Mouse (Mus musculus): ENCODE measurements at regions not wholly inside any gene's neighbourhood (a gene's known extent, or its start where the extent isn't known, plus 50 kb on each side); places are given as distances from the start of the nearest gene placed in this dataset.

DNA sequence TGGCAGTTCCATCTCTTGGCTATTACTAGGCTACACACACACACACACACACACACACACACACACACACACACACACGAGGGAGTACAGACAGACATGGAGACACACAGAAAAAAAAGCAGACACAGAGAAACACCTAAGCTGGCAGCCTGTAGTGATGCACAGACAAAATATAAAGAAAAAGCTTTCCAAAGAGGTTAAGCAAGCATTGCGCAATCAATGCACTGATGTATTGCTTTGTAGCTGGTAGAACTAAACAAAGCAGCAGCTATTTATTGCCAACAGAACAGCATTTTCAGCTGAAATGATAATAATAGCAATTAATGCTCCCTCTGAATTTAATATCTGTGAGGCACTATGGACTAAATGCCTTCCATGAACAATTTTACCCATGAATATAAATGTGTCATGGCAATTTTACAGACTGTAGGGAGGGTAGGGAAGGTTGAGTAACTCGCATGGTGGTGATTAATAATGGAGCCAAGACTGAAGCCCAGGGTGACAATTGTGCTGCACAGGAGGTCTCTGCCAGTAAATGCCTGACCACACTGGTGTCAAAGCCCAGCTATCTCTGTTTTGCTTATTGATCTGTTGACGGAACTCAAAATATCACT lies 271.7 kb downstream of the Gm11361 start:
- Histone ChIP-seq H3K4me3 (replicated peaks; ENCODE audit: insufficient read depth, low read depth, low read length) (no peak overlapping the region), H3K27me3 (ENCODE audit: control insufficient read depth, insufficient read depth, low read length) (no peaks in the 10 kb centered on the region), H3K27ac (ENCODE audit: insufficient read depth, low read length) (no peak overlapping the region), H3K4me1 (ENCODE audit: control insufficient read depth, insufficient read depth, low read length) (peaks cover 2% of the 10 kb centered on the region)
- DNase-seq = no peak
- WGBS = 87% methylated on average over 4 of the region's 4 CpGs
- TF ChIP-seq CTCF (IDR thresholded peaks at IDR 0.05; ENCODE audit: borderline replicate concordance, insufficient read depth, low read depth, low read length) (no peak), POLR2A (IDR thresholded peaks at IDR 0.05; ENCODE audit: borderline replicate concordance, insufficient read depth, low read length) (no peak)

DNA sequence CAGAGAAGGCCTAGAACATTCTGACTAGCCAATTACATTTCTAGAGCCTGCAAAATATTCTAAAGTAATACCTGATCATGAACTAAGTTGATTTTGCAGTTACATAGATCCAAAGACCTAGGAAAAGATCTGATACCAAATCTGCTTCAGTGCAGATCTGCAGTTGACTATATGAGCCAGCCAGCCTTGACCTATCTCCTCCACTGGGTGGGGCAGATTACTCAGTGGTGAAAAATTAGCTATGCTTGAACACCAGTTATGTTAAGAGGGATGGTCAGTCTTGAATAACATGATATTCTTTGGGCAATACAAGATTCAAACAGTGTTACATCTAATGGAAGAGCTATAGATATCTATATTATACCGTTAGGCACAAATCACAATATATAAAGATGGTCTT lies 269.0 kb downstream of the Gm11361 start:
- Histone ChIP-seq H3K27me3 (ENCODE audit: control insufficient read depth, insufficient read depth, low read length) (no peaks in the 10 kb centered on the region), H3K4me3 (replicated peaks; ENCODE audit: insufficient read depth, low read depth, low read length) (no peak overlapping the region), H3K27ac (ENCODE audit: insufficient read depth, low read length) (no peak overlapping the region), H3K4me1 (ENCODE audit: control insufficient read depth, insufficient read depth, low read length) (no peaks in the 10 kb centered on the region)
- DNase-seq = no peak
- no peak for TF ChIP-seq POLR2A (IDR thresholded peaks at IDR 0.05; ENCODE audit: borderline replicate concordance, insufficient read depth, low read length)
- TF ChIP-seq CTCF (IDR thresholded peaks at IDR 0.05; ENCODE audit: borderline replicate concordance, insufficient read depth, low read depth, low read length) = no peak
- WGBS = 98% methylated on average over 1 of the region's 1 CpGs

DNA sequence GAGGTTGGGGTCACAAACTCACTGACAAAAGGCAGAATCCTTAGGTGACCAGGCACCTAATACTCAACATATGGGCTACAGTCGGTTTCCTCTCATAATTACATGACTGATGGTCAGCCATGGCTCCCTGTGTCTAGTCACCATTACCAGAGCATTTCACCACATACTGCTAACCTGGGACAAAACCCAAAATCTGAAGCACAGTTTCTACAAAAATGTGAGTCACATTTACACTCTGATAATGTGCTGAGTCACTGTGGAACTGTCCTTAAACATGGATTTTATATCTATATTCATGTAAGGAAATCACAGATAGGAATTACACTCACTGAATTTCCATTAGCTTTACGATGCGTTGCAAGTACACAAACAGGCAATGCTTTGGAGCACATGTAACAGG lies 267.1 kb downstream of the Gm11361 start:
- TF ChIP-seq POLR2A (IDR thresholded peaks at IDR 0.05; ENCODE audit: borderline replicate concordance, insufficient read depth, low read length) (no peak), CTCF (IDR thresholded peaks at IDR 0.05; ENCODE audit: borderline replicate concordance, insufficient read depth, low read depth, low read length) (no peak)
- 85% methylated on average over 3 of the region's 3 CpGs for WGBS
- no peaks in the 10 kb centered on the region for H3K27me3 ChIP-seq (ENCODE audit: control insufficient read depth, insufficient read depth, low read length)
- H3K4me3 ChIP-seq (replicated peaks; ENCODE audit: insufficient read depth, low read depth, low read length) = no peak overlapping the region
- no peaks in the 10 kb centered on the region for H3K4me1 ChIP-seq (ENCODE audit: control insufficient read depth, insufficient read depth, low read length)
- H3K27ac ChIP-seq (ENCODE audit: insufficient read depth, low read length) = no peak overlapping the region
- DNase-seq = no peak

DNA sequence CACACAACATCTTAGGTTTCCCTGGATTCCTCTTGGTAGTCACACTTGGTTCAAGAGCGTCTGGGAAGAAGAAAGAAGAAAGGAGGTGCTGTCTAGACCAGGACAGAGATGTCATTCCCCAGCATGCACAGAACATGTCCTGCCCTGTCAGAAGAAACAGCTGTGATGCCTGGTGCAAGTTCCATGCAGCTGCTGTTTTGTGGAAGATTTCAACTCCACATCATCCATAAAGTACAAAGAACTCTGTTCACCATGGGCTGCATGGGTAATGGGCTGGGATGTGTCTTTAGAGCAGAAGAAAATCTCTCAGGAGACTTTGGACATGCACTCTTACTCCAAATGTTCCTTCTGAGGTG lies 262.8 kb downstream of the Gm11361 start:
- no peak for DNase-seq
- H3K4me1 ChIP-seq (ENCODE audit: control insufficient read depth, insufficient read depth, low read length) = no peaks in the 10 kb centered on the region
- H3K27ac ChIP-seq (ENCODE audit: insufficient read depth, low read length) = no peak overlapping the region
- H3K4me3 ChIP-seq (replicated peaks; ENCODE audit: insufficient read depth, low read depth, low read length) = no peak overlapping the region
- 35% methylated on average over 1 of the region's 1 CpGs for WGBS
- no peak for TF ChIP-seq POLR2A (IDR thresholded peaks at IDR 0.05; ENCODE audit: borderline replicate concordance, insufficient read depth, low read length)
- H3K27me3 ChIP-seq (ENCODE audit: control insufficient read depth, insufficient read depth, low read length) = no peaks in the 10 kb centered on the region

DNA sequence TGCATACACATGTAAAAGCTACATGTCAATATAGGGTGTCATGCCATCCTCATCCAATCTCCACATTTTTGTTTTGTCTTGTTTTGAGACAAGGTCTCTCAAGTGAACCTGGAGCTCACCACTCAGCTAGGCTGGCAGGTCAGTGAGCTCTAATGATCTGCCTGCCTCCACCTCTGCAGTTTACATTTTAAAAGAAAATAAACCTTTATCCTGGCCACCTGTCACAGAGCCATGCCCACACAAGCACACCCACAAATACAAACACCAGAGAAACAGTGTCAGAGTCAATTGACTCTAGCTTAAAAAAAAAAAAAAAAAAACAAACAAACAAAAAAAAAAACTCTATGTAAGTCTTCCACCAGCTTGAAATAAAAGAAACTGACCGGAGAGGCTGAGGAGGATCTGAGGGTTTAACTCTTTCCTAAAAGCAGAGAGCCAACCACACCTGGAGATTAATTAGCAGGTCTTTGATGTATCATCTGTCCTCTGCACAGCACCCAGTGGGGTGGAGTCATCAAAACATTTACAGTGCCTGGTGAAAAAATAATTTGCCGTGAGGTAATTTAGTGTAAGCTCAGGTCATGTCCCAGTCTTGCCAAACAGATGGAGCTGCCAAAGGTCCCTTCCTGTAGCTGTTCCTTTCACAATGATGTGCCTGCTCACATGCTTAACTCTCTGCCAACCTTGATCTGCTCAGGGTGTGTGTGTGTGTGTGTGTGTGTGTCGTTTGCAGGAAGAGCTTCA lies 262.2 kb downstream of the Gm11361 start:
- no peak for DNase-seq
- Histone ChIP-seq H3K27ac (ENCODE audit: insufficient read depth, low read length) (no peak overlapping the region), H3K4me3 (replicated peaks; ENCODE audit: insufficient read depth, low read depth, low read length) (no peak overlapping the region), H3K27me3 (ENCODE audit: control insufficient read depth, insufficient read depth, low read length) (no peaks in the 10 kb centered on the region), H3K4me1 (ENCODE audit: control insufficient read depth, insufficient read depth, low read length) (no peaks in the 10 kb centered on the region)
- no peak for TF ChIP-seq CTCF (IDR thresholded peaks at IDR 0.05; ENCODE audit: borderline replicate concordance, insufficient read depth, low read depth, low read length)
- 23% methylated on average over 3 of the region's 3 CpGs for WGBS

DNA sequence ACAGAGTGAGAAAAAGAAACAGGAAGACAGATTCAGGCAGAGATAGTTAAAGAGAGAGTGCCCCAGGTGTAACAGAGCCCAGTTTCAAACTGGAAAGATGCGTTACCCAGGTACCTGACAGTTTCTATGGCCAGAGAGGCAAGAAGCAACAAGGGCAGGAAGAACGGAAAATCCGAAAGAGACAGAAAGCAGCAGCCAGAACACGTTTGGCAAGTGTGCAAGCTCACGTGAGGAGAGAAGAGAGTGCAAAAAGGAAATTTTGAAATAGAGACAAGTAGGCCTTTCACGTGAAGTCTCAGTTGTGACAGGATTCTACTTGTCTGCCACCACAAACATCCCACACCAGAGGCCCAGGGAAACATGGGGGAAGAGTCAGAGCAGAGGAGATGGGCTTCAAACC lies 259.8 kb downstream of the Gm11361 start:
- TF ChIP-seq POLR2A (IDR thresholded peaks at IDR 0.05; ENCODE audit: borderline replicate concordance, insufficient read depth, low read length) (no peak), CTCF (IDR thresholded peaks at IDR 0.05; ENCODE audit: borderline replicate concordance, insufficient read depth, low read depth, low read length) (no peak)
- no peak for DNase-seq
- H3K4me1 ChIP-seq (ENCODE audit: control insufficient read depth, insufficient read depth, low read length) = no peaks in the 10 kb centered on the region
- H3K4me3 ChIP-seq (replicated peaks; ENCODE audit: insufficient read depth, low read depth, low read length) = no peak overlapping the region
- H3K27me3 ChIP-seq (ENCODE audit: control insufficient read depth, insufficient read depth, low read length) = no peaks in the 10 kb centered on the region
- no peak overlapping the region for H3K27ac ChIP-seq (ENCODE audit: insufficient read depth, low read length)
- 84% methylated on average over 6 of the region's 6 CpGs for WGBS

DNA sequence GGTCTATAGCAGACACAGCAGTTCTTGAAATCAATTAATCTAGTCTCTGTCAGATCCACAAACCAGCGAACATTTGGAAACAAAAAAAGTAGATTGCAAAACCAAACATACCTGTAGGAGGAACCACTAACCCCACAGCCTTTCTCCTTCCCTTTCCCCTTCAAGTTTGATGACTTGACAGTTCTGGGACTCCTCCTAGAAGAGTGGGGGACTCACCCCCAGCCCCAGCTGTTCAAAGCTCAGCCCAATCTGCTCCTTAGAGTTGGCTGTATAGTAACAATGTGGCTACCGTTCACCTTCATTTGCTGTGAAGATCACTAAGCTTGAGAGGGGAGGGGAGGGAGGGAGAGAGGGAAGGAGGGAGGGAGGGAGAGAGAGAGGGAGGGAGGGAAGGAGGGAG lies 259.3 kb downstream of the Gm11361 start:
- DNase-seq = no peak
- no peaks in the 10 kb centered on the region for H3K27me3 ChIP-seq (ENCODE audit: control insufficient read depth, insufficient read depth, low read length)
- TF ChIP-seq POLR2A (IDR thresholded peaks at IDR 0.05; ENCODE audit: borderline replicate concordance, insufficient read depth, low read length) = no peak
- no peak for TF ChIP-seq CTCF (IDR thresholded peaks at IDR 0.05; ENCODE audit: borderline replicate concordance, insufficient read depth, low read depth, low read length)
- H3K4me3 ChIP-seq (replicated peaks; ENCODE audit: insufficient read depth, low read depth, low read length) = no peak overlapping the region
- H3K4me1 ChIP-seq (ENCODE audit: control insufficient read depth, insufficient read depth, low read length) = no peaks in the 10 kb centered on the region
- WGBS = 66% methylated on average over 2 of the region's 2 CpGs
- H3K27ac ChIP-seq (ENCODE audit: insufficient read depth, low read length) = no peak overlapping the region

DNA sequence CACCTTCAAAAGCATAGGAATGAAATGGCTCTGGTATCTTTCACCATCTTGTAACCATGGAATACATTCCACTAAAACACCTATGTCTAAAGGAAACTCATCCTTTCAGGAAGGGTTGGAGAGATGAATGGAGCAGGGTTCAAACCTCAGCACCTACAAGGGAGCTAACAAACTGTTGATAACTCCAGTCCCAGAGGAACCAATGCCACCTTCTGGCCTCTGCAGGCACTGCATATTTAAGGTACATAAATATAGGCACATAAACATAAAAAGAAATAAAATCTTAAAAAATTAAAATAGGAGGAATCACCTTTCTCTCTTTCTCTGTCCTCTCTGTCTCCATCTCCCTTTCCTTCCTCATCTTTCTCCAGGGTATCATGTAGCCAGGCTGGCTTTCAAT lies 256.9 kb downstream of the Gm11361 start:
- no peaks in the 10 kb centered on the region for H3K27me3 ChIP-seq (ENCODE audit: control insufficient read depth, insufficient read depth, low read length)
- no peak overlapping the region for H3K4me3 ChIP-seq (replicated peaks; ENCODE audit: insufficient read depth, low read depth, low read length)
- no peaks in the 10 kb centered on the region for H3K4me1 ChIP-seq (ENCODE audit: control insufficient read depth, insufficient read depth, low read length)
- H3K27ac ChIP-seq (ENCODE audit: insufficient read depth, low read length) = no peak overlapping the region
- DNase-seq = no peak
- TF ChIP-seq POLR2A (IDR thresholded peaks at IDR 0.05; ENCODE audit: borderline replicate concordance, insufficient read depth, low read length) (no peak), CTCF (IDR thresholded peaks at IDR 0.05; ENCODE audit: borderline replicate concordance, insufficient read depth, low read depth, low read length) (no peak)
